Mouse (Mus musculus) myocyte (in vitro differentiated cells): ENCODE measurements around the gene Akr1b7.

Source experiments
- E2F4 ChIP-seq: IDR thresholded peaks from one replicate; pipeline ENCODE4 v1.6.1; 2011; ENCODE audit warnings: mild to moderate bottlenecking, control low read depth, moderate library complexity; ENCODE audit not compliant: insufficient read depth
- MAX ChIP-seq: IDR thresholded peaks from one replicate; pipeline ENCODE4 v1.6.1; 2011; ENCODE audit warnings: low read depth, mild to moderate bottlenecking, control low read depth
- POLR2A ChIP-seq: IDR thresholded peaks from one replicate; pipeline ENCODE4 v1.6.1; 2011; ENCODE audit warnings: low read depth, mild to moderate bottlenecking, control low read depth, moderate library complexity; ENCODE audit not compliant: insufficient read length
- POLR2AphosphoS2 ChIP-seq: IDR thresholded peaks from one replicate; pipeline ENCODE4 v1.6.1; 2011; ENCODE audit warnings: low read depth, control low read depth; ENCODE audit not compliant: insufficient read length

- TF ChIP-seq POLR2A (no peak), POLR2AphosphoS2 (no peak), E2F4 (no peak), MAX (no peak)
These were observed 35.8 kb downstream of the Akr1b7 start for GRCm38 (mm10) chr6:34447961-34448360.
